Mouse (Mus musculus): Measurements from ENCODE around the gene Emilin3.
"Not testable (repeated sequence)": the region's sequence is repeated elsewhere in the genome, so short reads cannot be mapped to it uniquely, and the experiment has no call there.

Emilin3 gene

DNA sequence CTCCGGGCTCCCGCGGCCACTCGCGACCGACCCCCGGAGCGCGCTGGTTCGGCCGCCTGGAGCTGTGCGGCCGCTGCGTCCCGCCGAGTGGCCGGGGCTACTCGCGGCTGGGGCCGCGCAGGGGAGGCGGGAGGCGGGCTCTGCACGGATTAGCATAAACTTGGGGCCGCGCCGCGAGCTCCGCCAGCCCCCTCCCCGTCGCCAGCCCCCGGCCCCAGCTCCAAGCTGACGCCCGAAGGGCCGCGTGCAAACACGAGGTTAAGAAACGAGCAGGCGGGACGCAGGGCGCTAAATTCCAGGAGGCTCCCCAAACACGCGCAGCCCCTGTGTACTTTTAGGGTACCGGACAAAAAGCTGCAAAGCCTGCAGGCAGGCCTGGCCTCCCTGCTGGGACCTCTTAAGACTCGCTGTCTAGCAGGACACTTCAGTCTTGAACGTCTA lies at the start of gene Emilin3:
Gene Emilin3, minus strand, starts transcription at position 98 of the 441 bp plus-strand sequence.
- DNase-seq (ENCODE audit: low spot score) = no peak

- no peak for DNase-seq (ENCODE audit: low spot score)
Observed at GRCm38 (mm10) chr2:160960956-160961646, 49.0 kb upstream of the Emilin3 start.

DNA sequence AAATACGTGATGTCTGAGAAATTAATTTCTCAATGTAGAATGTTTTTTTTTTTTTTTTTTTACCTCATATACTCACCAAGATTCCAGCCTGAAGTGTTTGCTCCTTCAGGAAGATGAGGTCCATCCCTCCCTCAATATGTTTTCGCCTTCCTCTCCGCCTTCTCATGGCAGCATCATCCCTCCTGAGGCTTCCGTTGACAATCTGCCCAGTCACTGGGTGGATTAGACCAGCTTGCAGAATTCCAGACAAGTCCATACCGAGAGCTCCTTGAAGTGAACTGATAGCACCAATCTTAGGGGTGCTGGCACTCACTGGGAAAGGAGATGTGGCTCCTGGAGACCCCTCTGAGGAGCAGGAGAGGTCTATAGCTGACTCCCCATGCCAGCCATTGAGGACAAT lies 47.8 kb upstream of the Emilin3 start:
- DNase-seq (ENCODE audit: low spot score) = no peak

- DNase-seq (ENCODE audit: low spot score) = no peak
Observed at GRCm38 (mm10) chr2:160958737-160959136, 46.6 kb upstream of the Emilin3 start.

DNA sequence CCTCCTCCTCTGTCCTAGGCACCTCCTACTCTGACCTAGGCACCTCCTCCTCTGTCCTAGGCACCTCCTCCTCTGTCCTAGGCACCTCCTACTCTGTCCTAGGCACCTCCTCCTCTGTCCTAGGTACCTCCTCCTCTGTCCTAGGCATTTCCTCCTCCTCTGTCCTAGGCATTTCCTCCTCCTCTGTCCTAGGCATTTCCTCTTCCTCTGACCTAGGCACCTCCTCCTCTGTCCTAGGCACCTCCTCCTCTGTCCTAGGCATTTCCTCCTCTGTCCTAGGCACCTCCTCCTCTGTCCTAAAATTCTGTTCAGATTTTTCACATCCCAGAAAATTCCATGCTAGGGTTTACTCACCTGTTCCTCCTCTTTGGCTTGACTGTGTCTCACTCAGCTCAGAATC lies 45.7 kb upstream of the Emilin3 start:
- not testable (repeated sequence) for DNase-seq (ENCODE audit: low spot score)

GRCm38 (mm10) chr2:160957307-160957706 lies 45.2 kb upstream of the Emilin3 start:
- not testable (repeated sequence) for DNase-seq (ENCODE audit: low spot score)

DNA sequence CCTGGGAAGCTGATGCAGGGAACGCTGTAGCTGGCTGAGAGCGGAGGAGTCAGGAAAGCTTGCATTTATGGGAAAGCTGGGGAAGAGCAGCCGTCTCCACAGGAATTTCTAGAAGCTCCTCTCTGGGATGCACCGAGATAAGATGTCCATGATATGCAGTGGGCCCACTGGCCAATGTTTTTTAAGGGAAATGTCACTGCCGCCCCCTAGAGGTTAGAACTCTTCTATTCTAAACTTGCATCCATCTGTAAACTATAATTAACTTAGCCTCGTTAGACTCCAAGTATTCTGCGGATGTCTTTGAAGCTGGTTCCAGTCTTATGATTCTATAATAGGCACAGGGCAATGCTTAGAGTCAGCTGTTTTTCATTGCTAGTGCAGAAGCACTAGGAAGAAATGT lies 43.2 kb upstream of the Emilin3 start:
- peak; percentile 18 for DNase-seq (ENCODE audit: low spot score)

DNA sequence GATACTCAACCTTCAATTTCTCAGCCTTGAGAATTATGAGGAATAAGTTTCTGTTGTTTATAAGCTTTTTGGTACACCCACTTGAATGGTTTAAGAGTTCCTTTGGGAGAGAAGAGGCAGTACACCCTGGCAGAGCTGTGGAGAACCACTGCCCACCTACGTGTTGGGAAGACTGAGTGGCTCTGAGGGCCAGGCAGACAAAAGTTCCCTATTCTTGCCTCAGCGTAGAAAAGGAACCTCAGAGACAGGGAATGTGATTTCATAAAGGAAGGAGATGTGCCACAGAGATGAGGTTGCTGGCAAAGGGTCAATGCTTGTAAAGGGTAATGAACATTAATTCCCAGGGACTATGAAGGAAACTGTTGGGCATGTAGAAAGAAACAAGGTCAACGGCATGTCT lies 42.4 kb upstream of the Emilin3 start:
- no peak for DNase-seq (ENCODE audit: low spot score)

GRCm38 (mm10) chr2:160953131-160953873 lies 41.2 kb upstream of the Emilin3 start:
- DNase-seq (ENCODE audit: low spot score) = peak; percentile 70

DNA sequence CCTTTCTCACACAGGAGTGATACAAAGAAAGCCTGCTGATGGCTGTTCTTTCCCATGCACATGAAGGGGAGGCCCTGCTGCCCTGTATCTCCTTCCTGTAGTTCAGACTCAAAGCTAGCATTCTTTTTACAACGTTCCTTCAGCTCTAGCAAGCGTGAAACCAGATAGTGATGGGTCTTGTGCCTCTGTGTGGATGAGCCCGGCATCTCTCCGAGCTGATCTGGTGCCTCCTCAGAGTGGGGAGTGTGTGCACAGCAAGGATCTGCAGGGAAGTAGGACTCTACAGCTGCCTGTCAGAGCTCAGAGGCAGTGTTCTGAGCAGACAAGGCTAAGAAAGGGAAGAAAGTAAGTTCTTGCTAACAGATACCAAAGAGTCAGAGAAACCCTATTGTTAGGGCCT lies 39.5 kb upstream of the Emilin3 start:
- DNase-seq (ENCODE audit: low spot score) = no peak

- no peak for DNase-seq (ENCODE audit: low spot score)
Observed at GRCm38 (mm10) chr2:160942443-160942842, 30.3 kb upstream of the Emilin3 start.

DNA sequence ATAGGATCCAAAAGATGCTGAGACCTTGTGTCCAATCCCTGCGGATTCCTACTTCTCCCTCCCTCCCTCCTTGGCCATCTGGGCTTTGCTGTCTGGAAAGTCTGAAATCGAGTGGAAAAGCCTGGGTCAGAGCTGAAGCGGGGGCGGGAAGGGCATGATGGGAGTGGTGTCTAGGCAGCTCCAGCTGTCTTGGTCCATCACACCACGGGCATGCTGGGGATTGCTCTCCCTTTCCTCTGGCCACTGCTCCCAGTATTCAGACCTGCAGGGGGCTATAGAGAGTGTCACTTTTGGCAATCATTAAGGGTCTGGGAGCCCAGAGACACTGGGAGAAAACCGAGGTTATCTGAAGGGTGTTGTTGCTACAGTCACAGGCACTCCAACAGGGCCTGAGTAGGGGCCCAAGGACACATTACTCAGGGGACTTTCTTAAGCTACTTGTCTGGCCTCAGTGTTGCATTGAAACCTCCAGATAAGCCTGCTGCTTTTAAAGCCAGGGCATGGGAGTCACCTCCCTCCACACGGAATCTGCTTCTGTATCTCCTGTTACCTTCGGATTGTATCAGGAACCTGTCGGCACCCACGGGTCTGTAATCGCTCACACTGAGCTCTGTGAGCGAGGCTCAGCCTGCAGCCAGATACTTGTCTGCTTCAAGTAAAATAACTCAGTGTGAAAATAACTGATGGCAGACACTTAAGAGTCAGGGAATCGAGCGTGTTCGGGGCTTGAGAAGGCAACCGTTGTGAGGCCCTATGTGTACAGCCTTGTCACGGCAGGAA lies 29.0 kb upstream of the Emilin3 start:
- DNase-seq (ENCODE audit: low spot score) = no peak

DNA sequence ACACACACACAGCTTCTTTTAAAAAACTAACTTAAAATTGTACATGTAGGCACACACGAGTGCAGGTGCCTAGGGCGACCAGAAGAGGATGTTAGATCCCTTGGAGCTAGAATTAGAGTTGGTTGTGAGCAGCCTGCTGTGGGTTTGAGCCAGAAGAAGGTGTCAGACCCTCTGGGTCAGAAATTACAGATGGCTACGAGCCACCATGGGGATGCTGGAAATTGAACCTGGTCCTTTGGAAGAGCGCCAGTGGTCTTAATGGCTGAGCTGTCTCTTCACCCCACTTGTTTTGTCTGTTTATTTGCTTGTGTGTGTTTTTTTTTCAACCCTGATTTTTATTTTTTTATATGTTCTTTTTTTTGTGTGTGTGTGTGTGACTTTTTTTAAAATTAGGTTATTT lies 22.3 kb upstream of the Emilin3 start:
- DNase-seq (ENCODE audit: low spot score) = no peak

GRCm38 (mm10) chr2:160933890-160934289 lies 21.8 kb upstream of the Emilin3 start:
- no peak for DNase-seq (ENCODE audit: low spot score)

GRCm38 (mm10) chr2:160932981-160933380 lies 20.9 kb upstream of the Emilin3 start:
- no peak for DNase-seq (ENCODE audit: low spot score)

DNA sequence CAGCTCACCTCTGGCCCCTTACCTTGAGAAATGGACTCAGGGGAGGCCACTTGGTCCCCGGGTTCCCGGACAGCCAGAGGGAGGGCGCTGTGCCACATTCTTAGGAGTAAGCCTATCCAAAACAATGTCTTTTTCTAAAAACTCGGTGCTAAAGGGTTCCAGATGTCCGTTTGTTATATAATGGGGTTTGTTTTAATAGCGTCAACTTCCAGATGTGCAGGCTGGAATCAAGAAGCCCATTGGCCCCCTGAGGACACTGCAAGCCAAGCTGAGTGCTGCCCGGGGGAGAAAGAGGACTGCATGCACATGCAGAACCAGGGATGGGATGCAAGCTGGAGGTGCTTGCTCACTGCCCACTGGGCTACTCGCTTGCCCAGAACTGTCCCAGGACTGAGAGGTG lies 20.2 kb upstream of the Emilin3 start:
- no peak for DNase-seq (ENCODE audit: low spot score)

- DNase-seq (ENCODE audit: low spot score) = no peak
Observed at GRCm38 (mm10) chr2:160931378-160931777, 19.2 kb upstream of the Emilin3 start.

GRCm38 (mm10) chr2:160925203-160925602 lies 13.1 kb upstream of the Emilin3 start:
- no peak for DNase-seq (ENCODE audit: low spot score)

GRCm38 (mm10) chr2:160921285-160921684 lies 9.2 kb upstream of the Emilin3 start:
- no peak for DNase-seq (ENCODE audit: low spot score)

DNA sequence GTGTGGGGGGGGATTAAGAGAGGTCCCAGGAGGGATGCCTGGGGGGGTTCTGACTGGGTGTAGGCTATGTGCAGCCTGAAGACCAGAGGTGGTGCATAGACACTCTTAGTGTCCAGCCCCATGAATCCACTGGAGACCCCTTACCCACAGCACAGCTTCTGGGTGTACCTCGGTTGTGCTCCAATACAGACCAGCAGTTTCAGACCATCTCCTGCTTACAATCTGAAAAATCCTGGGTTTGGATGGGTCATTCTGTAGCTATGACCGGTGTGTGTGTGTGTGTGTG lies 6.7 kb upstream of the Emilin3 start:
- DNase-seq (ENCODE audit: low spot score) = no peak

DNA sequence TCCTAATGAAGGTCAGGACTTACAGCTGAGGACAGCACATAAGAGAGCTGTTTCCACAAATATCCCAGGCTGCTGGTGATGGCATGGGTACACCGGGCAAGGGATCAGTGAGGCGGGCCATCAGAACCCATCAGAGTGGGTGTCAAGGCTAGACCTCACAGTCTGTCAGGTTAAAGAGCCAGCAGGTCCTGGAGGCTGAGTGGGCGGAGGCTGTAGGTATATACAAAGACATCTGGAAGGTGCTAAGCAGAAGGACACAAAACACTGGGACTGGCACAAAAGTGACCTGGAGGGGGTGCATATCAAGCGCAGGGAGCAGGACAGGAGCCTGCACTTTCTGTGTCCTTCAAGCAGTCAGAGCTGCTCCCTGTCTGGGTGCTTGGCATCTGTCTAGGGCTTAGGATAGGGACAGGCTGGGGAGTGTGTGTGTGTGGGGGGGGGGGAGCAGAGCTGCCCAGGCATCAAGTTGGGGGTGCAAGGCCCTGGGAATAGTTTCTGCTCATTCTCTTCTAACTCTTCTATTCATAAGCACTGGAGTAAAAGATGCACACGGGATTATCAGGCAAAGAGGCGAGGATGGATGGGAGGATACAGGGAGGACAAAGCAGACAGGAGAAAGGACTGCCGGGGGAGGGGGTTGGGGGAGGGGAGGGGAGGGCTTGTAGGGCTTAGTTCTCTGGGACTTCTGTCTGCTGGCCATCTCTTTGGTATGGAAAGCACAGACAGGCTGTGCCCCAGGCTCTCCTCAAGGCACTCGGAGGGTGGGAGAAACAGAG lies 6.2 kb upstream of the Emilin3 start:
- DNase-seq (ENCODE audit: low spot score) = no peak

DNA sequence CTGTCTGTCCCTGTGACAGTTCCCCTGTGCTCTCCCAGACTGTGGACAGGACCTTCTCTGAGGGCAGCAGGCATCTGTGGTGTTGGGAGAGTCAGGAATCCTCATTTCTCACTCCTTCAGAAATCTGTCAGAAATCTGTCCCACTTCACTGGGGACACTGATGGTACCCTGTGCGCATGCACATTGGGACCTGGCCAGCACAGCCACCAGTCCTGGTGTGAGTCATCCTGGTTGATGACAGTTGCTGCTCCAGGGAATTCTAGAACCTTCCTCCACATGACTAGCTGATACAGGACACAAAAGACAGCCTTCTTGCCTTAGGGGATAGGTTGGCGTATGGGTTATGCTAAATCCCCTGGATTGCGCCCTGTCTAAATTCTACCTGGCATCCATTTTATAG lies 5.2 kb upstream of the Emilin3 start:
- no peak for DNase-seq (ENCODE audit: low spot score)
